Mouse (Mus musculus) fibroblast of lung, adult 2 months (primary cell): Measurements from ENCODE around the gene Hectd1.

Experiments used
- DNase-seq: peaks from one replicate; pipeline ENCODE4 v3.0.0-alpha.2; 2011; ENCODE audit warnings: low read depth

Gene Hectd1

DNA sequence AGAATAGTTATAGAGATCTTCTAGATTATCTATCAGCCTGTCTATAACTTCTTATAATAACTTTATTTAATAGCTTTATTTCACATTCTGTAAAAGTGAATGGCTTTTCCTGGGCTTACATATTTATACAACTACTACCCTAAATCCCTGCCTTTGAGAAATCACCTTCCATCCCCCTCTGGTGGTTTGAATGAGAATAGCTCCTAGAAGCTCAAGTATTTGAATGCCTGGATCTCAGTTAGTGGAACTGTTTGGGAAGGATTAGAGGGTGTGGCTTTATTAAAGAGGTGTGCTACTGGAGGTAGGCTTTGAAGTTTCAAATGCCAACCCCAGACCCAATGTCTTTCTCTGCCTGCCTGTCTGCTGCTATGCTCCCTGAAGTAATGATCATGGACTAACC, 127.6 kb downstream of the Hectd1 start:
- DNase-seq = no peak

DNA sequence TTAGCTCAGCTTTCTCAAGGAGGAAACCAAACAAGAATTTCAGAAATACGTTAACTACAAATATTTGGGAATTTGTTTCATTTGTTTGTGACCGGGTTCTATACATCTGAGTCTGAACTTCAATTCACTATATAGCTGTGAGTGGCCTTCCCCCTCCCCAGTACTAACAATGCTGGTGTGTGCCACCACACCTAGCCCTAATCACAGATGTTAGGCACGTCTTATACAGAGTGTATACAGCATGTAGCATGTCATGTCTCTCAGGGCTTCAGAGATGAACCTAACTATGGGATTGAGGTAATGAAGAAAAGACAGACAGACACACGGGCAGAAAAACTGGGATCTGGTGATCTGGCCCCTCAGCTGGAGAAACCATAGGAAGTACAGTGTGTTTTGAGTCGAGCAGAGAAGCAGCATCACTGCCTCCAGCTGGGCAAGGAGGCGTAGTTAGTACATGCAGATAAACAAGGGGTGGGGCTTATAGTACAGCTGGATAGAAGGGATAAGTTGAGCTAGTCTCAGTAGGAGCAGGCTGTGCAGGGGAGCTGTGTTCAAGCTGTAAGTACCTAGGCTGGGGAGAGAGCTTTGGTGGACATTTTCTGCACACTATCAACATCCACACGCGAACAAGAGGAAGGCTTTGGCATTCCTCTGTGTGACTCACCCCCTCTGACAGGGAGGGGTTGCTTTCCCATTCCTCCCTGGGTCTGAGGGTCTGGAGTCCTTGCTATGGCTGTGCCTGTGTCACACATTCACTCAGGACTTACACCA, 129.5 kb downstream of the Hectd1 start:
- no peak for DNase-seq

DNA sequence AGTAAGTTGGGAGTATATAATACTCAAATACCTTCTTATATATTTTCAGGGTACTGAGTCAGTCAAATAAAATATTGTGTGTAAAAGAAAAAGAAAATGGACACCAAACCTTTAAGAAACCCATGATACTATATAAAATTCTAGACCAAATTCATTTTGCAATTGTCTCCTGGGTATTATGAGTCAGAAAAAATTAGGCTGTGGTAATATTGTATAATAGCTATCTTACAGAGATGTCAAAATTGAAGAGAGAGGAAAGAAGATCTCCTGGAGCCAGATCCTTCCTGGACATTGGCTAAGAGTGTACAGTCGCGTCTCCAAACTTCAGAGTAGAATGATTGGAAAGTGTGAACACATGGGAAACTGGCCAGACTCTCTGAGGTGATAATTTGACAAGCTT, 133.2 kb downstream of the Hectd1 start:
- no peak for DNase-seq

DNA sequence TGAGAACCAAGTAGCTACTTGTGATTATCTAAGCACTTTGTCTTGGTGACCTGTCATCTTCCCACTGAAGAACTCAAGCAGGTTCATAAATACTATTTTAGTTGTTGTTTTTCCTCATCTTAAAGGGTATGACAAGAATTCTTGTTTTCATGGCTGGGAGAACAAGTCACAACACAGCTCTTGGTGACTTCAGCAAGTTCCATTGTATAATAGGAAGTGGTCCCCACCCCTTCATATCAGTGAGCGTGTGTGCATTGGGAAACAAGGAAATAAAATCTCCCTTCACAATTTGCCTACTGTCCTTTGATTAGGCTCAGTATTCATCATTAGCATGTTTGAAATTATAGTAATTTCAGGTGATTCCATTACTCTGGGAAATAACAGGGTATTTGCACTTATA, 134.4 kb downstream of the Hectd1 start:
- DNase-seq = no peak

DNA sequence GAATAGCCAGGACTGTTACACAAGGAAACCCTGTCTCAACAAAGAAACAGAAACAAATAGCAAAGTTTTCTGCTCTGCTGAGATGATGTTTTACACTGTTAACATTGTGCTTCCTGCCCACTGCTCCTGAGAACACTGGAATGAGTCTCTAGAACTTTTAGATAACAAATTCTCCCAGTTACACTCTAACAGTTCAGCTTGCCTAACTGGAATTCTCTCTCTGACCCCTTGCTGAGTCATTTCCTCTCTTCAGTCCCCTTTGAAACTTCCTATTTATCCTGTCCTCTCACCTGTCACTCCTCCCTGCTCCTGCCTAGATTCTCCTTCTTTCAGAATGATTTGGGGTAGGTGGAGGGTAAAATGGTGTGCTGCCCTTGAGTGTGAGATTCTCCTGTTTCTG, 135.2 kb downstream of the Hectd1 start:
- DNase-seq = no peak
